Mouse (Mus musculus) testis, adult 2 months (tissue): ENCODE data around the gene Ccdc102a.

Experiments used
- CTCF ChIP-seq: fragments of 200-500 bp; IDR thresholded peaks from 2 replicates; pipeline ENCODE4 v1.5.1; 2012; ENCODE audit warnings: low read depth, mild to moderate bottlenecking, inconsistent platforms, low read length, moderate library complexity; ENCODE audit not compliant: control insufficient read depth, insufficient read depth, insufficient replicate concordance
- POLR2A ChIP-seq: fragments of 200-500 bp; IDR thresholded peaks from 2 replicates; pipeline ENCODE4 v1.6.1; 2012; ENCODE audit warnings: low read depth, mild to moderate bottlenecking, inconsistent platforms, low read length, moderate library complexity; ENCODE audit not compliant: control insufficient read depth

DNA sequence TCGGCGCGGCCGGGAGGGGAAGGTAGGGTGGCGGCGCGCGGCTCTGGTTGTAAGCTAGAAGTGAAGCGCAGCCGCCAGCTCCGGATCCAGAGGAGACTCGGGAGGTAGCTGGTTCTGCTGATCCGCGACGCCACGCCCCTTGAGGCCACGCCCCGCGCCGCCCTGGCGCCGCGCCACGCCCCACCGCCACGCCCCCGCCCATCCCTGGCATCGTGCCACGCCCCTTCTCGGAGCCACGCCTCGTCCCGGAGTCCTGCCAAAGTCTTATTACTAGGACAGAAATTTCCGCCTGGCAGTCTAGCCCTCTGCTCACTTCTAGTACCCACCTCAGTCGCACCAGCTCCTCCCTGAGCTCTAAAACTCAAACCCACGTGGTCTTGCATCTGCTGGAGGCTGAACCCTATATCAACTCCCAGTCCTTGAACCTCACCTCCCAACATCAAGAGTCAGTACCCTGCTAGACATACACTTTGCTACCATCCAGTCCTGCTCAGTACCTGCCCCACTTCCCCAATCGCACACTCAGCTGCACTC is 41.6 kb downstream of the Ccdc102a start, which contains the start of gene Dok4:
- TF ChIP-seq CTCF = no peak
- TF ChIP-seq POLR2A = no peak
